Mouse (Mus musculus): ENCODE results near the gene Casc3. TPM values are rescaled to one million over a fixed set of nuclear protein-coding genes. Genes with fewer than 3 reads are reported as not detected.

The Casc3 gene
- 24.7 and 29.5 TPM in 2 replicates for polyA plus RNA-seq (2012; rRNA removed)

- DNase-seq (ENCODE audit: low spot score) = no peak
These were observed at the start of gene Casc3 for GRCm38 (mm10) chr11:98804605-98805004. Gene Casc3, plus strand, starts transcription at chr11:98804905.

DNA sequence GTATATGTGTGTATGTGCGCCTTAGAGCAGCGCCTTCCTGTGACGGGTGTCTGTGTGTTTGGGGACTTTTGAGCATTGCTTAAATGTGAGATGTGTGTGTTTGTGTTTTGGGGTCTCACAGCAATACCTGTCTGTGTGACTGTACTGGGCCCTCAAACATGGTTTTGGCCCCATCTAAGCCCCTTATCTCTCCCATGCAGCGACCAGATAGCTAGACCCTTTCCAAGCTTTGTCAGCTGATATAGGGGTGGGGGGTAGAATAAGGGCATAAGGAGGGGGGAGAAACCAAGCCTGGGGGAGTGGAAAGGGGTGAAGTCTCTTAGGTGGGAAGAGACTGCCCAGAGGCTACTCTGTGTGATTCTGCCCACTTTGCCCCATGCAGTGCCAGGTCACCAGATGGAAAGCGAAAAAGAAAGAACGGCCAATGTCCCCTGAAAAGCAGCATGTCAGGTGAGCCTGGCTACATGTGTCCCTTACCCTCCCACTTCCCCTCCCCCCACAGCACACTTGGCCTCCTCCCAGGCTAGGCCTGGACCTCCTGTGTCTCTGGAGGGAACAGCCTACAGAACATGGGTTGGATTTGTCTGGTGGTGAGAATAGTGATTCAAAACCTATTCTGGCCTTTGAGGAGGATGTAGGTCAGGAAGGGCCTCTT is 48.9 kb upstream of the Casc3 start:
- DNase-seq (ENCODE audit: low spot score) = no peak

DNA sequence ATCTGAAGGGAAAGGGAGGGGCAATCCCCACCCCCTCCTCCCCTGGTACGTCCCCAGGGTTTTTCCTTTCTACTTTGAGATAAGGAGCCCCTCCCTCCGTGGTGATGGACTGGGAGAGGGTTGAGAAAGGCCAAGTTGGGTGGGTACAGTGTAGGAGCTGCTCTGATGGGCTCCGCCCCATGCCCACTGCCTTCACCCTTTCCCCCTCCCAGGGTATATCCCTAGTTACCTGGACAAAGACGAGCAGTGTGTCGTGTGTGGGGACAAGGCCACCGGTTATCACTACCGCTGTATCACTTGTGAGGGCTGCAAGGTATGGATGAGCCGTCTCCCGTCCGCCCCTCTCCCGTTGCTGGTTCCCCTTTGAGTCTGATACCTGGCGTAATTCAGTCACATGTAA is 48.0 kb upstream of the Casc3 start:
- DNase-seq (ENCODE audit: low spot score) = no peak

GRCm38 (mm10) chr11:98761939-98762338 is 42.8 kb upstream of the Casc3 start:
- no peak for DNase-seq (ENCODE audit: low spot score)

- DNase-seq (ENCODE audit: low spot score) = no peak
These were observed 41.8 kb upstream of the Casc3 start for GRCm38 (mm10) chr11:98762756-98763501.

- DNase-seq (ENCODE audit: low spot score) = no peak
These were observed 41.2 kb upstream of the Casc3 start for GRCm38 (mm10) chr11:98763502-98763861.

DNA sequence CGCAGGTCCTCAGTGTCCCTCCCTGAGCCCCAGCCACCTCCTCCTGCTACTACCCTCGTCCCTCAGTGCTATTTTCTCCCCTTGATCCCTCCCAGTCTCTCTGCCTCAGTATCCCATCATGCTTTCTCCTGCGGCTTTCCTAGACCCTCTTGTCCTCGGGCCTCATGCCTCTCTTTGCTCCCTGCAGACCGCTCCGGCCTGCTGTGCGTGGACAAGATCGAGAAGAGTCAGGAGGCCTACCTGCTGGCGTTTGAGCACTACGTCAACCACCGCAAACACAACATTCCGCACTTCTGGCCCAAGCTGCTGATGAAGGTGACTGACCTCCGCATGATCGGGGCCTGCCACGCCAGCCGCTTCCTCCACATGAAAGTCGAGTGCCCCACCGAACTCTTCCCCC is 40.6 kb upstream of the Casc3 start:
- DNase-seq (ENCODE audit: low spot score) = no peak

- DNase-seq (ENCODE audit: low spot score) = no peak
These were observed 40.0 kb upstream of the Casc3 start for GRCm38 (mm10) chr11:98764746-98765145.

- DNase-seq (ENCODE audit: low spot score) = no peak
These were observed 39.0 kb upstream of the Casc3 start for GRCm38 (mm10) chr11:98765421-98766309.

- no peak for DNase-seq (ENCODE audit: low spot score)
These were observed 38.4 kb upstream of the Casc3 start for GRCm38 (mm10) chr11:98766346-98766745.

GRCm38 (mm10) chr11:98766816-98767215 is 37.9 kb upstream of the Casc3 start:
- no peak for DNase-seq (ENCODE audit: low spot score)

- DNase-seq (ENCODE audit: low spot score) = no peak
These were observed 37.4 kb upstream of the Casc3 start for GRCm38 (mm10) chr11:98767276-98767675.

- DNase-seq (ENCODE audit: low spot score) = no peak
These were observed 37.0 kb upstream of the Casc3 start for GRCm38 (mm10) chr11:98767713-98768112.

DNA sequence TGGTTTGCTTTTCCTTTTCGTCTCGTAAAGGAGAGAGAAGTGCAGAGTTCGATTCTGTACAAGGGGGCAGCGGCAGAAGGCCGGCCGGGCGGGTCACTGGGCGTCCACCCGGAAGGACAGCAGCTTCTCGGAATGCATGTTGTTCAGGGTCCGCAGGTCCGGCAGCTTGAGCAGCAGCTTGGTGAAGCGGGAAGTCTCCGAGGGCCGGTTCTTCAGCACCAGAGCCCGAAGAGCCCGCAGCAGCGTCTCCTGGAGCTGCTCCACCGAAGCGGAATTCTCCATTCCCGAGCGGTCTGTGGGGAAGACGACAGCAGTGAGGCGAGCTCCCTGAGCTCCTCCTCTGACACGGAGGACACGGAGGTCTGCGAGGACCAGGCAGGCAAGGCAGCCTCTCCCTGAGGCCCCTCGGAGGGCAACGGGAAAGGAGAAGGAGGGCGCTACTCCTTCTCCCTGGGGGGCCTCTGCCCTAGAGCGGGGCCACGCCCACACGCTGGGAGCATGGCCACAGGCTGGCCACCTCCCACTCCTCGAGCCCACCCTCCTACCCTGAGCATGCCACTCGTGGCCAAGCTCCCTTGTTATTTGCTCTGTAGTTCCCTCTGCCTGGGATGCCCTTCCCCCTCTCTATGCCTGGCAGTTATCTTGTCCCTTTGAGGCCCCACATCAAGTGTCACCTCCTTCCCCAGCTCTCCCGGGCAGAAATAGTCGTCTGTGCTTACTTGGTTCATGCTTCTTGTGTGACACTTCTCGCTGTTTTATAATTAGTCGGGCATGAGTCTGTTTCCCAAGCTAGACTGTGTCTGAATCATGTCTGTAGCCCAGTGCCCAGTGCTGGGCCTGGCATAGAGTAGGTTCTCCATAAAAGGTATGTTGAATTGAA is 36.3 kb upstream of the Casc3 start:
- DNase-seq (ENCODE audit: low spot score) = no peak

DNA sequence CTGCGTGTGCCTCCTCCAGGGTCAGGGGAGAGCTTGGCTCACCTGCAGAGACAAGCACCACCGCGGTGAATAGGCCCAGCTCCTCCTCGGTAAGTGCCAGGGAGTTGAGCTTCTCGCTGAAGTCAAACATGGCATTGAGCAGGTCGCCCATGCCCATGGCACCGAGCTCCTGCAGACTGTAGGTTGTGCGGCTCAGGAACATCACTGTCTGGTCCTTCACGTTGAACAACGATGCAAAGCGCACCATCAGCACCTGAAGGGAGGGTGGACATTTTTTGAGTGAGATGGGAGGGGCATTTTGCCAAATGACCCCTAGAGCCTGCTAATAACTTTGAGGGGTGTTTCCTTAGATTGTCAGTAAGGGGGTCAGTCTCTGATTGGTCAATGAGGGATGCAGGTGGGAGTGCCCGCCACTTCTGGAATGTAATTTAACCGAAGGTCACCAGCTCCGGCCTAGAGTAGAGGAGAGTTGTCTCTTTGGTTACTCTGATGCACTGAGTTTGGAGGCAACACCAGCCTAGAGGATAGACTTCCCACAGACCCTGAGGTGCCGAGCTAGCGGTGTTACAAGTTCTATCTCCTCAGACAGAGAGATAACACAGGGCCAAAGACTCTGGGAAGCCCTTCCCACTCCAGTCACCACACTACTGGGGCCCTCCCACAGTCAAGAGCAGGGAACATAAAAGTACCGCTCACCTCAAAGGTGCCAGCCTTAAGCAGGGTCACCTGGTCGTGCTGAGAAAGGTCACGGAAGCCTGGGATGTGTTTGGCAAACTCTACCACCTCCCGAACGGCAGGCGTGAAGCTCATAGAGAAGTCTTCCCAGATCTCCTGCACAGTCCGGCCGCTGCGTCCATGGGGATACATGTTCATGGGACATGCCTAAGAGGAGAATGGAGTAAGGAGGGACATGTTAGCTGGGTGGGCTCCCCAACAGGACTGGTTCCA is 35.4 kb upstream of the Casc3 start:
- DNase-seq (ENCODE audit: low spot score) = no peak

DNA sequence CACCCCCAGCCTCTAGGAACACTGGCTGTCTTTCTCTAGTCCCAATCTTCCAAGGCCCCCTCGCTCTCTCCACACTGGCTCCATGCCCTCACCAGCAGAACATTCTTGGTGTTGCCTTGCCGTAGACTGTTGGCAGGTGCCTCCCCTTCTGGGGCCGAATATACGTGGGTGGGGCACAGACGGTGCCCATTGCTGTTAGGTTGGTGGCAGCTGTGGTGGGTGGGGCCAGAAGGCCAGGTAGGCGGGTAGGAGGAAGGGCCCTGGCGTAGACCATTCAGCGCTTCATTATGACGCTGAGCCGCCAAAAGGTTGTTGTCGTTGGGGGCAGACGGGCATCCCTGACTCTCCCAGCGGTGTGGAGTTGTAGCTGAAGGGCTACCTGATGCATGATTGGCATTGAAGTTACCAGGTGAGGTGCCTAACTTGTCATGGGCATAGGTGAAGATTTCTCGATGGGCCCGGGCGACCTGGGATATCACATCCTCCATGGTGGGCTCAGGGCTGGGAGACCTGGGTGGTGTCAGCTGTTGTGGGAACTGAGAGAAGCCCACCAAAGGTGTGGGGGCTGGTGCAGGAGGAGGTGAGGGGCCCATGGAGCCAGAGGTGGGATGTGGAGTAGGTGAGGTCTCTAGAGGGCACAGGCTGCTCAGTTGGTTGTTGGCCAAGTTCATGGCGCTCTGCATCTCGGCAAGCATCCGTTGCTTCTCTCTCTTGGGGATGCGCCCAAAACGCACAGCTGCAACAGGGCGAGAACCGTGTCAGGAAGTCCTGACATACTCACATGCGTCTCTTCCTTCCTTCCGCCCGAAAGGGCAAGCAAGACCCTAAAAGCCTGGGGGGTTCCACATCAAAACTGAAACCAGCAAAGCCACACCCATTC is 34.4 kb upstream of the Casc3 start:
- DNase-seq (ENCODE audit: low spot score) = no peak

GRCm38 (mm10) chr11:98771131-98771530 is 33.6 kb upstream of the Casc3 start:
- no peak for DNase-seq (ENCODE audit: low spot score)

DNA sequence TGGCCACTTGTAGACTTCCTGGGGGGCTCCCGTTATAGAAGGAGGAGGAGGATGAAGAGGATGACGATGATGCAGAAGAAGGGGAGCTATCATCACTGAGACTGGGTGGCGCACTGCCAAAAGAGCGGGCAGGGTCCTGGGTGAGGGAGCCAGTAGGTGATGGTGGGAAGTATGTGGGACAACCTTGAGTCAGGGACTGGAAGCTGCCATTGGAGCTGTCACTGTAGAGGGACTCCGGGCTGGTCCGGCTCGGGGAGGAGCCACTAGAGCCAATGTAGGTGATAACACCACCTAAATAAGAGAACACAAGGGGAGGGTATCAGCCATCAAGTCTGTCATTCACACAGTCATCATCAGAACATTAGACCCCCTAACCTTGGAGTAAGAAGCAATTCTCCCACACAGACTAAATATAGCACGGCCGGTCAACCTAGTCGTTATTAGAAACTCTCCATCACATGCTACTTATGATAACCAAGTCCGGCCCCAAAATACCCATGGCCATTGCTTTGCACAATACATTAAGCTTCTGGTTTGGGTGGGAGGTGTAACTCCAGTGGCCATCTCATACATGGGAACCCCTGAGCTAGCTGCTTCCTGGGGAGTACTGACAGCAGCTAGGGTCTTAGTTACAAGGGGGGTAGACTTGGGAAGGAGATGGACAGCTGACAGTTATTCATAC is 32.7 kb upstream of the Casc3 start:
- peak; percentile 40 for DNase-seq (ENCODE audit: low spot score)

DNA sequence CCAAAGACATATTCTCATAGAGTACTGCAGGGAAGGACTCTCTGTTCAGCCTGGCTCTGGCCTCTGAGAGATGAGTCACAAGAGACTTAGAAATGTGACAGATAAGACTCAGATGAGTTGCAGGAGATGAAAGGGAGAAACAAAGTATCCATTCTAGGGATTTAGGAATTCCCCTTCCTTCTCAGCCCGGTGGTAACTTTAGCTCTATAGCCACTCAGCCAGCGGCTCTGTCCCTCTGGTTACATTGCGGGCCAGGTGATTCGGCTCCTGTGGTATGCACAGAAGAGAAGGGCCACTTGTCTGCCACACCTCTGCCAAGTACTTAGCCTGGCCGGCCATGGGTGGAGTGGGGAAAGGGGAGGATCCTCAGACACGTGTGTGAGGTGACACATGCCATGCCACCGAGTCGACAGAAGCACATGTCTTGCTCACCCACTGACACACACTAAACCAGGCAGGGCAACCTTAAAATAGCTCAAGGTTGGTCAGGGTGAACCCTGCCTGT is 32.0 kb upstream of the Casc3 start:
- DNase-seq (ENCODE audit: low spot score) = peak; percentile 73
